Comparison of ENCODE assay signal across 19 mouse cellular contexts in genomic region chr14:120879026-120879425, GRCm38 (mm10).
"Had no signal": no experiment of that assay in that cellular context is flagged by ENCODE, and none has a peak within 500 bp of the region (broad histone marks: within the 10 kb centered on the region; RNA-seq: fewer than 3 reads in every experiment).

No protein-coding gene starts in this region.

- H3K27ac ChIP-seq: limb, embryonic 12.5 days; limb, embryonic 15.5 days; liver, embryonic 15.5 days; lung, embryonic 15.5 days; midbrain, embryonic 15.5 days; stomach, embryonic 15.5 days had no signal

- H3K4me1 ChIP-seq: limb, embryonic 12.5 days; limb, embryonic 15.5 days; liver, embryonic 15.5 days; lung, embryonic 15.5 days; midbrain, embryonic 15.5 days; stomach, embryonic 15.5 days had no signal

- ATAC-seq: midbrain, embryonic 15.5 days had no signal

- DNase-seq: kidney, adult 18-20 months; kidney, adult 9 months; kidney, postnatal 14 days; kidney, postnatal 4 days; left cerebral cortex, postnatal 4 days; lung, adult 18-20 months; lung, postnatal 10 days; lung, postnatal 36 days; spleen, adult 18-20 months; thymus, postnatal 25 days had no signal

- H3K27me3 ChIP-seq: limb, embryonic 12.5 days; limb, embryonic 15.5 days; liver, embryonic 15.5 days; lung, embryonic 15.5 days; megakaryocyte, embryonic 14.5 days; midbrain, embryonic 15.5 days; stomach, embryonic 15.5 days had no signal

- H3K9me3 ChIP-seq: limb, embryonic 12.5 days; limb, embryonic 15.5 days; liver, embryonic 15.5 days; lung, embryonic 15.5 days; midbrain, embryonic 15.5 days; stomach, embryonic 15.5 days had no signal

- H3K4me2 ChIP-seq: limb, embryonic 12.5 days; limb, embryonic 15.5 days; liver, embryonic 11.5 days; liver, embryonic 15.5 days; lung, embryonic 15.5 days; midbrain, embryonic 11.5 days; midbrain, embryonic 15.5 days; stomach, embryonic 15.5 days had no signal

- H3K36me3 ChIP-seq: limb, embryonic 12.5 days; limb, embryonic 15.5 days; liver, embryonic 15.5 days; lung, embryonic 15.5 days; midbrain, embryonic 15.5 days; stomach, embryonic 15.5 days had no signal

- H3K9ac ChIP-seq: limb, embryonic 12.5 days; limb, embryonic 15.5 days; liver, embryonic 15.5 days; lung, embryonic 15.5 days; midbrain, embryonic 15.5 days; stomach, embryonic 15.5 days had no signal

- H3K4me3 ChIP-seq: limb, embryonic 12.5 days; limb, embryonic 15.5 days; liver, embryonic 15.5 days; lung, embryonic 15.5 days; megakaryocyte, embryonic 14.5 days; midbrain, embryonic 15.5 days; stomach, embryonic 15.5 days had no signal
